Mouse (Mus musculus): ENCODE measurements around the gene Dpf3. TPM values are rescaled to one million over a fixed set of nuclear protein-coding genes. Genes with fewer than 3 reads are reported as not detected.

The Dpf3 gene
- polyA plus RNA-seq, 1 experiment = 0.52 TPM

DNA sequence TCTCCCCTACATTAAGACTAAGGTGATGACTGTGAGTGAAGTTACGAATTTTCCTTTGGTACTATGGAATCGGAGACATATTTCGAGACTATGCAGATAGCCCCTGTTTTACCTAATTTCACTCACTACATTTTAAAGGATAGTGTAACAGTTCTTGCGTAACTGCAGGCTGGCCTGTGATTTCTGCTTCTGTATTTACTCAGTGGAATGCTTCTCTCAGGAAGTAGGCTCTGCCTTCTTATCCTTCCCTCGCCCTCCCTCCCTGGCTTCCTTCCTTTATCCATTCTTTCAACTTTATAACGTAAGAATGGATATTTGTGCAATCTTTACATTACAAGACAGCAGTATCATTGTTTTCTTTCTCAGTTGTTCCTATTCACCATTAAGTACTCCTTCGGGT lies 266.6 kb downstream of the Dpf3 start:
- Histone ChIP-seq H3K4me2 (ENCODE audit: low read depth) (no peak overlapping the region), H3K79me2 (ENCODE audit: control insufficient read depth, insufficient read depth) (no peaks in the 10 kb centered on the region), H3K36me3 (ENCODE audit: control insufficient read depth, insufficient read depth) (no peaks in the 10 kb centered on the region), H3K4me3 (no peak overlapping the region), H3K27me3 (ENCODE audit: control insufficient read depth, insufficient read depth, insufficient read length) (no peaks in the 10 kb centered on the region), H3ac (ENCODE audit: control insufficient read depth, insufficient read length) (no peak overlapping the region)
- TF ChIP-seq POLR2AphosphoS2 (IDR thresholded peaks at IDR 0.05; ENCODE audit: insufficient read length, low read depth) (no peak), MYOG (IDR thresholded peaks at IDR 0.05; ENCODE audit: control insufficient read depth in 1 of 3, insufficient read depth in 1 of 3, insufficient read length in 2 of 3, low read depth in 2 of 3) (no peak), POLR2A (IDR thresholded peaks at IDR 0.05; ENCODE audit: insufficient read length, low read depth) (no peak), E2F4 (IDR thresholded peaks at IDR 0.05; ENCODE audit: insufficient read depth) (no peak), MYOD1 (IDR thresholded peaks at IDR 0.05; ENCODE audit: control insufficient read depth in 1 of 3, insufficient read length in 2 of 3, low read depth in 2 of 3) (no peak)

DNA sequence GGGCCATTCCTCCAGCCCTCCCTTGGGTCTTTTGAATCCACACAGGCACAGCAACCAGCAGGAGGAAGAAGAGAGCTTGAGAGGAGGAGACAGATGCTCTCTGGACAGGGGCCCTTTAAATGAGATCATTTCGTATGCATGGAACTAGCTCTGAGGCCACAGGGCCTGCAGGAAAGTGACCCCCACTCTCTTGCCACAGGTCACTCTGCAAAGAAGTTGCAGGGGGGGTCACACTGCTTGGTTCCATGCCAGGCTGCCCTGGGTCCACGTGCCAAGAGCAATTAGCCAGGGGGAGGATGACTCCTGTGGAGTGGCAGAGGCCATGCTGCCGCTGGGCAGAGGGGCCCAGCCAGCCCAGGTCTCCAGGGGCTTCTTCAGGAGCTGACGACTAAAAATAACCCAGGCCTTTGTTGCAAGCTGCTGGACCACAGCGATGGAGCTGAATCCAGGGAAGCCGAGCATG lies 273.6 kb downstream of the Dpf3 start:
- no peaks in the 10 kb centered on the region for H3K36me3 ChIP-seq (ENCODE audit: control insufficient read depth, insufficient read depth)
- H3K4me3 ChIP-seq = no peak overlapping the region
- H3K27me3 ChIP-seq (ENCODE audit: control insufficient read depth, insufficient read depth, insufficient read length) = no peaks in the 10 kb centered on the region
- no peaks in the 10 kb centered on the region for H3K79me2 ChIP-seq (ENCODE audit: control insufficient read depth, insufficient read depth)
- no peak overlapping the region for H3ac ChIP-seq (ENCODE audit: control insufficient read depth, insufficient read length)
- no peak overlapping the region for H3K4me2 ChIP-seq (ENCODE audit: low read depth)
- TF ChIP-seq MYOD1 (IDR thresholded peaks at IDR 0.05; ENCODE audit: control insufficient read depth in 1 of 3, insufficient read length in 2 of 3, low read depth in 2 of 3) (no peak), MAX (IDR thresholded peaks at IDR 0.05; ENCODE audit: low read depth) (no peak), E2F4 (IDR thresholded peaks at IDR 0.05; ENCODE audit: insufficient read depth) (no peak), TCF3 (IDR thresholded peaks at IDR 0.05; ENCODE audit: insufficient read length, low read depth) (no peak), POLR2AphosphoS2 (IDR thresholded peaks at IDR 0.05; ENCODE audit: insufficient read length, low read depth) (no peak), TCF12 (IDR thresholded peaks at IDR 0.05; ENCODE audit: insufficient read depth, poor library complexity, severe bottlenecking) (no peak), MYOG (IDR thresholded peaks at IDR 0.05; ENCODE audit: control insufficient read depth in 1 of 3, insufficient read depth in 1 of 3, insufficient read length in 2 of 3, low read depth in 2 of 3) (no peak)

DNA sequence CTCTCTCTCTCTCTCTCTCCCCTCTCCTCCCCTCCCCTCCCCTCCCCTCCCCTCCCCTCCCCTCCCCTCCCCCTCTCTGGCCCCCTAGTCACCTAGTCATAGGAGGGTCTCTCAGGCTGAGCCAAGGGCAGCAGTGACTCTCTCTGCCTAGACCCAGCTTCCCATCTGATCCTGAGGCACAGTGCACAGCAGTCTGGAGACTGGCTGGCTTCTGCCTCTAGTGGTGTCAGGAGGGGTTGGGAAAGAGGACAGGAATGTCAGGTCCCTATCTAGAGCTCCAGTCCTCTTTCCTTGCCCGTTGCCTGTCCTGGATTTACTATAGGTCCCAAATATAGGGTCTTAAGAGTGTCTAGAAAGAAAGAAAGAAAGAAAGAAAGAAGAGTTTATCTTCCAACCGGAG lies 275.5 kb downstream of the Dpf3 start:
- no peak for TF ChIP-seq E2F4 (IDR thresholded peaks at IDR 0.05; ENCODE audit: insufficient read depth)
- no peak for TF ChIP-seq USF1 (IDR thresholded peaks at IDR 0.05; ENCODE audit: low read depth)
- no peak for TF ChIP-seq MAX (IDR thresholded peaks at IDR 0.05; ENCODE audit: low read depth)
- TF ChIP-seq SRF (IDR thresholded peaks at IDR 0.05; ENCODE audit: control insufficient read depth, insufficient read length, low read depth) = no peak
- no peak for TF ChIP-seq TCF12 (IDR thresholded peaks at IDR 0.05; ENCODE audit: insufficient read depth, poor library complexity, severe bottlenecking)
- TF ChIP-seq REST (IDR thresholded peaks at IDR 0.05; ENCODE audit: insufficient read depth, insufficient read length) = no peak
- TF ChIP-seq MYOG (IDR thresholded peaks at IDR 0.05; ENCODE audit: control insufficient read depth in 1 of 3, insufficient read depth in 1 of 3, insufficient read length in 2 of 3, low read depth in 2 of 3) = no peak
- TF ChIP-seq POLR2AphosphoS2 (IDR thresholded peaks at IDR 0.05; ENCODE audit: insufficient read length, low read depth) = no peak
- no peaks in the 10 kb centered on the region for H3K36me3 ChIP-seq (ENCODE audit: control insufficient read depth, insufficient read depth)
- no peak overlapping the region for H3K4me2 ChIP-seq (ENCODE audit: low read depth)
- H3K4me3 ChIP-seq = no peak overlapping the region
- H3K79me2 ChIP-seq (ENCODE audit: control insufficient read depth, insufficient read depth) = no peaks in the 10 kb centered on the region
- H3K27me3 ChIP-seq (ENCODE audit: control insufficient read depth, insufficient read depth, insufficient read length) = no peaks in the 10 kb centered on the region
- H3ac ChIP-seq (ENCODE audit: control insufficient read depth, insufficient read length) = no peak overlapping the region

GRCm38 (mm10) chr12:83211146-83211822 lies 276.2 kb downstream of the Dpf3 start:
- Histone ChIP-seq H3ac (ENCODE audit: control insufficient read depth, insufficient read length) (no peak overlapping the region), H3K4me3 (no peak overlapping the region), H3K27me3 (ENCODE audit: control insufficient read depth, insufficient read depth, insufficient read length) (no peaks in the 10 kb centered on the region), H3K4me2 (ENCODE audit: low read depth) (no peak overlapping the region), H3K79me2 (ENCODE audit: control insufficient read depth, insufficient read depth) (no peaks in the 10 kb centered on the region), H3K36me3 (ENCODE audit: control insufficient read depth, insufficient read depth) (no peaks in the 10 kb centered on the region)
- TF ChIP-seq E2F4 (IDR thresholded peaks at IDR 0.05; ENCODE audit: insufficient read depth) (no peak), POLR2AphosphoS2 (IDR thresholded peaks at IDR 0.05; ENCODE audit: insufficient read length, low read depth) (no peak), CEBPB (IDR thresholded peaks at IDR 0.05; ENCODE audit: insufficient read depth, poor library complexity, severe bottlenecking) (no peak), MAX (IDR thresholded peaks at IDR 0.05; ENCODE audit: low read depth) (no peak)

DNA sequence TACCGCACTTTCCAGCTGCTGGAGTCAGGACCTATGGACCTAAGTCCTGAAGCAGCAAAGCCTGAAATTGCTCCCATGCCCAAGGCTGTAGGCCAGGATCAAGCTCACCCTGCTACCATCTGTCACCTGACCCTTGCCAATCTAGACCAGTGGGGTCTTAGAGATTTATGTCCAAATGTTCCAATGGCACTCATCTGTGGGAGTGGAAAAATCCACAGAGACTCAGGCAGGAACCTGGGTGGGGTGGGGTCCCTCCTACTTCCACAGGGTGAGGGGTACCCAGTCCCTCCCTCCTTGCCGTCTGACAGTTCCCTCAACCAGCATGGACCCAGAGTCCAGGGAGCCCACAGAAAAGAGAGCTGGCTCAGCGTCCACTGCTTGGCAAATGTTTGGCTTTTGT lies 276.8 kb downstream of the Dpf3 start:
- H3K36me3 ChIP-seq (ENCODE audit: control insufficient read depth, insufficient read depth) = no peaks in the 10 kb centered on the region
- no peak overlapping the region for H3K4me2 ChIP-seq (ENCODE audit: low read depth)
- H3K79me2 ChIP-seq (ENCODE audit: control insufficient read depth, insufficient read depth) = no peaks in the 10 kb centered on the region
- no peaks in the 10 kb centered on the region for H3K27me3 ChIP-seq (ENCODE audit: control insufficient read depth, insufficient read depth, insufficient read length)
- no peak overlapping the region for H3K4me3 ChIP-seq
- no peak overlapping the region for H3ac ChIP-seq (ENCODE audit: control insufficient read depth, insufficient read length)
- no peak for TF ChIP-seq TCF12 (IDR thresholded peaks at IDR 0.05; ENCODE audit: insufficient read depth, poor library complexity, severe bottlenecking)
- TF ChIP-seq CEBPB (IDR thresholded peaks at IDR 0.05; ENCODE audit: insufficient read depth, poor library complexity, severe bottlenecking) = no peak
- TF ChIP-seq USF1 (IDR thresholded peaks at IDR 0.05; ENCODE audit: low read depth) = no peak
- no peak for TF ChIP-seq SRF (IDR thresholded peaks at IDR 0.05; ENCODE audit: control insufficient read depth, insufficient read length, low read depth)
- TF ChIP-seq E2F4 (IDR thresholded peaks at IDR 0.05; ENCODE audit: insufficient read depth) = no peak
- no peak for TF ChIP-seq POLR2AphosphoS2 (IDR thresholded peaks at IDR 0.05; ENCODE audit: insufficient read length, low read depth)
- no peak for TF ChIP-seq MYOG (IDR thresholded peaks at IDR 0.05; ENCODE audit: control insufficient read depth in 1 of 3, insufficient read depth in 1 of 3, insufficient read length in 2 of 3, low read depth in 2 of 3)
- TF ChIP-seq TCF3 (IDR thresholded peaks at IDR 0.05; ENCODE audit: insufficient read length, low read depth) = no peak
- TF ChIP-seq MAX (IDR thresholded peaks at IDR 0.05; ENCODE audit: low read depth) = no peak
- TF ChIP-seq REST (IDR thresholded peaks at IDR 0.05; ENCODE audit: insufficient read depth, insufficient read length) = no peak
- no peak for TF ChIP-seq POLR2A (IDR thresholded peaks at IDR 0.05; ENCODE audit: insufficient read length, low read depth)
